Mouse (Mus musculus): ENCODE results near the gene 4930523C07Rik. TPM values are rescaled to one million over a fixed set of nuclear protein-coding genes. Genes with fewer than 3 reads are reported as not detected.

The 4930523C07Rik gene
- total and polyA plus RNA-seq, 3 experiments: 0.33 to 15.9 TPM; not detected in 1

DNA sequence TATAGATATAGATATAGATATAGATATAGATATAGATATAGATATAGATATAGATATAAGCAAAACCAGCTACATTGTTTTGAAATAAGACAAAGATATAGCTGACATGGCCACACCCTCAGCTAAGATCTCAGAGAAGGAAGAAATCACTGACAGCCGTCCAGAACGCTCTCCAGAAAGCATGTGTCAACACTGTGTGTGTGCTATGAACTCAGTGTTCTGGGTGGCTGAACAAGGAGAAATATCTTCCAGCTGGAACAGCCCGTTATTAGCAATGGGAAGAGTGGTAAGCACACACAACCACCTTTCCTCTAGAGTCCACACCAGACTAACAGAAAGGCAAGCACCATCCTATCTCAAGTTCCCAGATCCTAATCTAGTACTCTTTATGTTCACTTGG, 8.6 kb upstream of the 4930523C07Rik start:
- H3K36me3 ChIP-seq (replicated peaks): no peaks in the 10 kb centered on the region
- no peak for TF ChIP-seq GATA2 (IDR thresholded peaks at IDR 0.05; ENCODE audit: borderline replicate concordance, low read depth, low read length)
- DNase-seq (ENCODE audit: low spot score) (no peak), ATAC-seq (ENCODE audit: extremely low read depth, insufficient number of reproducible peaks, low FRiP score, poor library complexity, severe bottlenecking) (no peak)
- no peak overlapping the region for H3K4me3 ChIP-seq (ENCODE audit: low read depth, low read length)
- H3K27me3 ChIP-seq (ENCODE audit: insufficient read depth, low read length): peaks cover 6% of the 10 kb centered on the region; the same call in 1 of the 2 replicates
- no peaks in the 10 kb centered on the region for H3K9me3 ChIP-seq (replicated peaks)
- no peaks in the 10 kb centered on the region for H3K4me1 ChIP-seq (ENCODE audit: insufficient read depth, low read depth, low read length)

DNA sequence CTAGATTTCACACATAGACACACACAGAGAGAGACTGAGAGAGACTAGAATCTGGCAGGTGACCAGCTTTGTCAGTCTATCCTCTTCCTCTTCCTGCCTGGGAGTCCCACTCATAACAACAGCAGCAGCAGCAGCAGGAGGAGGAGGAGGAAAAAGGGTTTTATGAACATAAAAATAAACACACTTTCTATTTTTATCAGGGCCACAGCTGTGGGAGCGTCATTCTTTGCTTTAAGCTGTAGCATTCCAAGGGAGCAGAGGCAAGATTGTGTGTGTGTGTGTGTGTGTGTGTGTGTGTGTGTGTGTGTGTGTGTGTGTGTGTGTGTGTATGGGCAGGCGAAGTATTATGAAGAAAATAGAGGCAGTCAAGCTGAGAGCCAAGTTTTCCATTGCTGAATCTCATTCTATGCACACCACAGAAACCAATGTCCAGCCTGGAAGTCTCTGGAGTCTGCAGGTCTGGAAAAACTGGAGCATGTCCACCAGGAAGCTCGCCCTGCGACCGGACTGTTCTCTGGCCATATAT, 7.1 kb upstream of the 4930523C07Rik start:
- no peaks in the 10 kb centered on the region for H3K36me3 ChIP-seq (replicated peaks)
- H3K4me3 ChIP-seq (ENCODE audit: low read depth, low read length): no peak overlapping the region
- no peak for DNase-seq (ENCODE audit: low spot score)
- H3K27me3 ChIP-seq (ENCODE audit: insufficient read depth, low read length): peaks cover 6% of the 10 kb centered on the region; the same call in 1 of the 2 replicates
- no peaks in the 10 kb centered on the region for H3K4me1 ChIP-seq (ENCODE audit: insufficient read depth, low read depth, low read length)
- H3K9me3 ChIP-seq (replicated peaks): no peaks in the 10 kb centered on the region
- TF ChIP-seq GATA2 (IDR thresholded peaks at IDR 0.05; ENCODE audit: borderline replicate concordance, low read depth, low read length): no peak
- no peak for TF ChIP-seq CTCF (IDR thresholded peaks at IDR 0.05; ENCODE audit: low read depth, low read length)
- TF ChIP-seq POLR2AphosphoS5 (IDR thresholded peaks at IDR 0.05; ENCODE audit: insufficient replicate concordance, low read depth, low read length): no peak
- no peak for TF ChIP-seq TAL1 (conservative IDR thresholded peaks at IDR 0.05; ENCODE audit: low read depth, low read length)
- TF ChIP-seq GATA1 (IDR thresholded peaks at IDR 0.05; ENCODE audit: borderline replicate concordance, low read length): no peak
- ATAC-seq (ENCODE audit: extremely low read depth, insufficient number of reproducible peaks, low FRiP score, poor library complexity, severe bottlenecking): no peak

DNA sequence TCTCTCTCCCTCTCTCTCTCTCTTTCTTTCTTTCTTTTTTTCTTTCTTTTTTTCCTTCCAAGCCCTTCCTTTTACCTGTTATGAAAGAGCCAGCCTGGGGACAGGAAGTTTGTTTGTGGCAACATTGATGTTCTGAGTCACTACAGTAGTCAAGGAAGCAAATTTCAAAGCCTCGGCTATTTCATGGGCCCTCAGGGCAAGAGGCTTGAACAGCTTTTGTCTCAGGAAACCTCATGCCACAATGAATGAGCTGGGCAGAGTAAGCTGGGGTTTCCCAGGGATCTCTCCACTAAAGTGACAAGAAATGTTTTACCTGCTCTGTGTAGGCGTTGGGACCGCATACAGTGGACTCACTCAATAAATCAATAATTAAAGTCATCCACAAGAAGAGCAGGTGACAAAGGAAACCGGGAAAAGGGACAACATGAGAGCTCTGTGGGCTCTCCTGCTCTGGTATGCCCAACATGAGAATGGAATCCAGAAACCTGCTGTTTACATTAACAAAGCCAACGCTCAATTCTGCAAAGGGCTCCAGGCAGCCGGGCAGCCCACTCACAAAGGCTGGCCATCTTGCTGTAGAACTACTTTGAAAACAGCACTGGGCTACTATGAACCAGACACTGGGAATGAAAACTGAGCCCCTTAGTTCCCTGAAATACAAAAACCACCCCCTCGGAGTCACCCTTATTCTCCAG, 4.1 kb upstream of the 4930523C07Rik start:
- H3K36me3 ChIP-seq (replicated peaks): no peaks in the 10 kb centered on the region
- H3K9me3 ChIP-seq (replicated peaks): no peaks in the 10 kb centered on the region
- peaks cover 11% of the 10 kb centered on the region; the same call in 1 of the 2 replicates for H3K27me3 ChIP-seq (ENCODE audit: insufficient read depth, low read length)
- no peak overlapping the region for H3K4me3 ChIP-seq (ENCODE audit: low read depth, low read length)
- TF ChIP-seq GATA2 (IDR thresholded peaks at IDR 0.05; ENCODE audit: borderline replicate concordance, low read depth, low read length) (no peak), GATA1 (IDR thresholded peaks at IDR 0.05; ENCODE audit: borderline replicate concordance, low read length) (no peak), TAL1 (conservative IDR thresholded peaks at IDR 0.05; ENCODE audit: low read depth, low read length) (no peak), POLR2AphosphoS5 (IDR thresholded peaks at IDR 0.05; ENCODE audit: insufficient replicate concordance, low read depth, low read length) (no peak), CTCF (IDR thresholded peaks at IDR 0.05; ENCODE audit: low read depth, low read length) (no peak)
- H3K4me1 ChIP-seq (ENCODE audit: insufficient read depth, low read depth, low read length): no peaks in the 10 kb centered on the region
- DNase-seq (ENCODE audit: low spot score) (no peak), ATAC-seq (ENCODE audit: extremely low read depth, insufficient number of reproducible peaks, low FRiP score, poor library complexity, severe bottlenecking) (no peak)

DNA sequence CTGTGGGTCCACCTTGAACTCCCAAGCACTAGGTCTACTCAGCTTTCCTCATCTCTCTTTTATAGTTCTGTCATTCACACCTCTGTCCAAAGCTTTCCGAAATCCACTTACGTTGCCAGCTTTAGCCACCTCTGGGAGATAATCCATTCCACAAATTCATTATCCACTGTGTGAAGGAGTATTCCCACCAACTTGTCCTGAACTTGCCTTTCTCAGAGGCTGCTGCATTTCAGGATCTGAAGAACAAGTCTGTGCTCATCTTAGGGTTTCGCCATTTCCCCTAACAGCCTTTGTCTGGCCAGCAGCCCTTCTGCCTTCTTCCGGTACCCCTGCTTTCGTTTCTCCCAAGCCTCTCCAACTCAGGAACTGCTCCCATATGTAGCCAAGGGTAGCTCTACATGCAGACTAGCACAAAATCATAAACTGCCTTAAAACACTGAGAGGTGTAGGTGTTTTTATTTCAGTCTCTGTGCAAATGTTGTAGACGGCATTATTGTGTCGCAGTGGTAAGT, 2.9 kb upstream of the 4930523C07Rik start:
- DNase-seq (ENCODE audit: low spot score) (no peak), ATAC-seq (ENCODE audit: extremely low read depth, insufficient number of reproducible peaks, low FRiP score, poor library complexity, severe bottlenecking) (no peak)
- Histone ChIP-seq H3K36me3 (replicated peaks) (no peaks in the 10 kb centered on the region), H3K4me3 (ENCODE audit: low read depth, low read length) (no peak overlapping the region), H3K9me3 (replicated peaks) (no peaks in the 10 kb centered on the region), H3K4me1 (ENCODE audit: insufficient read depth, low read depth, low read length) (no peaks in the 10 kb centered on the region), H3K27me3 (ENCODE audit: insufficient read depth, low read length) (peaks cover 15% of the 10 kb centered on the region)
- TF ChIP-seq TAL1 (conservative IDR thresholded peaks at IDR 0.05; ENCODE audit: low read depth, low read length) (no peak), GATA1 (IDR thresholded peaks at IDR 0.05; ENCODE audit: borderline replicate concordance, low read length) (no peak)

DNA sequence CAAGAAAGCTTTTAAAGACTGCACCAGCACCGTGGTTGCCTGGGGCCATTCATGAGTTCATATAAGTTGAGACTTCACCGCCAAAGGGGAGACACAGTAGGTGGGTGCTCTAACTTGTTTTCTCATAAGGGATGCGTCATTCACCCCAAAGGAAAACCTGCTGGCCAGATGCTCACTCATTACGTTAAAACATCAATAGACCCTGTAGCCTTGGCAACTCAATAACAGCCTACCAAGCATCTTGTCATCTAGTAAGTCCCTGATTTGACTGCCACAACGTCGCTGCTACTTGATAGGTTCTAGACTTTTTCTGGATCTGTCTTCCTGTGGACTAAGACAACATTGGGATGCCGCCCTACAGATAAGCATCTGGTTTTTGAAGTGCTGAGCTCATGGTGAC, 1.8 kb upstream of the 4930523C07Rik start:
- ATAC-seq (ENCODE audit: extremely low read depth, insufficient number of reproducible peaks, low FRiP score, poor library complexity, severe bottlenecking): no peak
- TF ChIP-seq GATA1 (IDR thresholded peaks at IDR 0.05; ENCODE audit: borderline replicate concordance, low read length): no peak
- Histone ChIP-seq H3K27me3 (ENCODE audit: insufficient read depth, low read length) (peaks cover 14% of the 10 kb centered on the region), H3K4me3 (ENCODE audit: low read depth, low read length) (no peak overlapping the region), H3K4me1 (ENCODE audit: insufficient read depth, low read depth, low read length) (no peaks in the 10 kb centered on the region), H3K9me3 (replicated peaks) (no peaks in the 10 kb centered on the region), H3K36me3 (replicated peaks) (no peaks in the 10 kb centered on the region)
- no peak for DNase-seq (ENCODE audit: low spot score)

DNA sequence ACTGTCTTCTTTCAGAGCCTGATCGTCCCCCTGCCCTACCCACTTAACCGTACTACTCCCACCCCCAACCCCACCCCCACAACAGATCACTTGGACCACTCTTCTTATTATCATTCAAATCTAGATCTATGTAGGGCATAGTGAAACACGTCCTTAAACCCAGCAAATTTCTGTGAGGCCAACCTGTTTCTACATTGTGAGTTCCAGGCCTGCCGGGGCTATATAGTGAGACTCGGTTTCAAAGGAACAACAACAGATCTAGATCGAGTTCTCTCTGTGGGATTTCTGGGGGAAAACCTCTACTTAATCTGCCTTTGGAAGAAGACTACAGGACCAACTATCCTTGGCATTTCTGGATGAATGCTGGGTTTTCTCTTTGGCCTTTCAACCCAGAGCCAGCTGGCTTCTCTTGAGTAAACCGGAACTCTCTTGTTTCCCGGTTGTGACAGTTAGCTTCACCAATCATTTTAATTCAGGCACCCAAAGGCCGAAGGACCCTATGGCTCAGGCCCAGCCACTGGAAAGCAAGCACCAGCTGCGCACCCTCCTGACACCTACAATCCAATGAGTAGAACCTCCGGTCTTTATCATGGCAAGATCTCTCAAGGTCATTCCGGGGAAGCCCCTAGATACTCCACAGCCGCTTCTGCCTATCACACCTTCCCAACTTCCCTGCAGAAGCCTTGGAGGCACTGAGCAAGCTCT, 759 bp upstream of the 4930523C07Rik start:
- no peak for DNase-seq (ENCODE audit: low spot score)
- no peaks in the 10 kb centered on the region for H3K36me3 ChIP-seq (replicated peaks)
- H3K4me3 ChIP-seq (ENCODE audit: low read depth, low read length): no peak overlapping the region
- H3K9me3 ChIP-seq (replicated peaks): no peaks in the 10 kb centered on the region
- peaks cover 13% of the 10 kb centered on the region for H3K27me3 ChIP-seq (ENCODE audit: insufficient read depth, low read length)
- TF ChIP-seq CTCF (IDR thresholded peaks at IDR 0.05; ENCODE audit: low read depth, low read length) (no peak), GATA2 (IDR thresholded peaks at IDR 0.05; ENCODE audit: borderline replicate concordance, low read depth, low read length) (no peak), GATA1 (IDR thresholded peaks at IDR 0.05; ENCODE audit: borderline replicate concordance, low read length) (no peak)
- no peak for ATAC-seq (ENCODE audit: extremely low read depth, insufficient number of reproducible peaks, low FRiP score, poor library complexity, severe bottlenecking)
- H3K4me1 ChIP-seq (ENCODE audit: insufficient read depth, low read depth, low read length): no peaks in the 10 kb centered on the region
